Mouse (Mus musculus) cerebellum, postnatal 36 days (tissue): ENCODE results near the gene Lrp6.

Experiments
- DNase-seq, 2 experiments: peaks; one replicate each; pipeline ENCODE4 v3.0.0; 2021 to 2022; ENCODE audit warnings: mixed read lengths in 2 of 2

Gene Lrp6

GRCm38 (mm10) chr6:134567986-134568556 is 1.3 kb upstream of the Lrp6 start:
- DNase-seq: no peak

DNA sequence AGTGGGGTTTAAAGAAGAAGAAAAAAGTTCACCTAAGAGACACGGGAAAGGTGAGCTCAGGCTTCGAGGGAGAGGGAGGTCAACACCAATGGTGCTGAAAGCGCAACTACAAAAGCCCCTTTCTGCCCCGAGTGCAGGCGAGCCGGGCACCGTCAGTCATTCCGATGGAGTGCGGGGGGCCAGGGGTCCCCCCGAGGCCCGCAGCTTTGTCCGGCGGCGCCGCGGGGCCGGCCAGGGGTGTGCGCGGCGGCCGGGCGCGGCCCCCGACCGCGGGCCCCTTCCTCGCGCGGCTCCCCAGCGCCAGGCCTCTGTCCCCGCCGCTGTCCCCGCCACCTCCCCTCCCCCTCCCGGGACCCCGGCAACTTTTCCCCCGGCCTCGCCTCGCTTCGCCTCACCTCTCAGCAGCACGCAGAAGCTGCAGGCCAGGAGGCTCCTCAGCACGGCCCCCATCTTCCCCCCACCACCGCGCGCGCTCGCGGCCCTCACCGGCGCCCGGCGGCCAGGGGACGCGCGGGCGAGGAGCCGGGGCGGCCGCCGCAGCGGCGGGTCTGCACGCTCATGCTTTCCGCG is 432 bp downstream of the Lrp6 start:
- no peak for DNase-seq

GRCm38 (mm10) chr6:134565606-134566247 is 1.0 kb downstream of the Lrp6 start:
- peak in 1 of 2 experiments; percentile 25 for DNase-seq

DNA sequence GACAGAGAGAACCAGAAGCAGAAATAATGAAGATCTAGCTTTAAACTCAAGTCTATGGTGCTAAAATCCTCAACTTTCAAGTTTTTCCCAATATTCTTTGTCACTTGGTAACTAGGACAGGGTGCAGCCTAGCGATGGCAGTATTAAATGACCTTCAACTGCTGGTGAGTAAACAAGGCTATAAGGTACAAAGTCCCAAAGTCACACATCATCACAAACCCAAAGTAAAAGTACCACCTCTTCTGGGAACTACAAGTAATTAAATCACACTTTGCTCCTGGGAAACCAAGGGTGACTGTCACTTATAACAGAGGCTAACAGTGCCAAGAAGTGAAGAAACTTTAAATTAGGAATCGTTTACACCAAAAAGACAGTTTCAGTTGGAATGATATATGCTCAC is 2.2 kb downstream of the Lrp6 start:
- DNase-seq: no peak

GRCm38 (mm10) chr6:134559635-134560034 is 7.1 kb downstream of the Lrp6 start:
- no peak for DNase-seq

GRCm38 (mm10) chr6:134558546-134559129 is 8.1 kb downstream of the Lrp6 start:
- no peak for DNase-seq

DNA sequence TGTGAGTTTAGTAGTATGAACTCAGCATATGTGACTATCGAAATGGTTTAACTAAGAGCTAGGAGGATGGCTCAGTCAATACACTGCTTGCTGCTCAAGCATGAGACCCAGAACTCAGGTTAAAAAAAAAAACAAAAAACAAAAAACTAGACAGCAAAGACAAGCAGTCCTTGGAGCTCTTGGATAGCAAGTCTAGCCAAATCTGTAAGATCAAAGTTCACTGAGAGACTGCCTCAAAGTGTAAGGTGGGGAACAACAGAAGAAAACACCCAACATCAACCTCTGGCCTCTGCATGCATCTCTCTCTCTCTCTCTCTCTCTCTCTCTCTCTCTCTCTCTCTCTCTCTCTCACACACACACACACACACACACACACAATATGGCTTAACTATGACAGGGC is 9.7 kb downstream of the Lrp6 start:
- no peak for DNase-seq

GRCm38 (mm10) chr6:134556185-134556950 is 10.4 kb downstream of the Lrp6 start:
- DNase-seq: no peak

GRCm38 (mm10) chr6:134555178-134555577 is 11.6 kb downstream of the Lrp6 start:
- DNase-seq: no peak

DNA sequence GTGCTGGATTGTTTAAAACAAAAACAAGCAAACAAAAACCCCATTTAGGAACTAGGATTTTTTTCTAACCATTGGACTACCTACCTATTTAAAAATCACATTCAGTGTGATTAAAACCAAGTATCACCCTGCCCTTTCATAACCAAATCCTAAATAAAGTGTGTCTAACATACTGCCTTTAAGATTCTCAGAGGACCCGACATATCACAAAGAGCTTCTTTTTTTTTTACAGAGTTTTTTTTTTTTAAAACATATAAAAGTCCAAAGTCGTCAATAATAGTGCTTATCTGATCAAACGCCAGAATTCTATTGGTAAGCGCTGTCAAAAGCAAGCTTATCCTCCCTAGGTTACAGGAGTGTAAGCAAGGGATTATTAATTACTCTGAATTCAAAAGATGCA is 12.5 kb downstream of the Lrp6 start:
- no peak for DNase-seq

DNA sequence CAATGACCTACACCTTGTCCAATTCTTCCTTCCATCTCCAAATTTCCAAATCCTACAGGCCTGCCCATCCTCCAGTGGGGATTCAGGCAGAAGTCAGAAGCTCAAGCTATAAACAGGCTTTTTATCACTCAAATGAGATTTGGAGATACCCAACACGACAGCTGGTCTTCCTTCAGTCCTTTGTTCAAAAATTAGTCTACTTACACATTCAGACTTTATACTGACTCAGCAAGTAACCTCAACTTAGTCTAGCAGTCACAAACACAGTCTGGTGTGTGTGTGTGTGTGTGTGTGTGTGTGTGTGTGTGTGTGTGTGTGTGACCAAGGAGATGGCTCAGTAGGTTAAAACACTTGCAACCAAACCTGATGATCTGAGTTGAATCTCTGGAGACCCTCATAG is 15.8 kb downstream of the Lrp6 start:
- no peak for DNase-seq

DNA sequence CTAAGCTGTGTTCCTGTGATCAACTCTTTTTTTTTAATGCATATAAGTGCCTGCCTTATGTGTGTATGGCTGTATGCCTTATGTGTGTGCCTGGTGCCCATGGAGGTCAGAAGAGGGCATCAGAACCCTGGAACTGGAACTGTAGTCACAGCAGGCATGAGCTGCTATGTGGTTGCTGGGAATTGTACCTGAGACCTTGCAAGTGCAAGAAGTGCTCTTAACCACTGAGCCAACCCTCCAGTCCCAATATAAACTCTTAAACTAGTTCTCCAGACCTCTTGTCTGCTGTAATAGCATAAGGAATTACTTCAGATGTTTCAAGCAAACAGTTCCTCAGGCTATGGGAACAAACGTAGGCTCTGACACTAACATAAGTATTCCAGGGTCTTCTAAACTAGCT is 16.4 kb downstream of the Lrp6 start:
- DNase-seq: no peak

- no peak for DNase-seq
Measured at GRCm38 (mm10) chr6:134544843-134545242, 21.9 kb downstream of the Lrp6 start.

DNA sequence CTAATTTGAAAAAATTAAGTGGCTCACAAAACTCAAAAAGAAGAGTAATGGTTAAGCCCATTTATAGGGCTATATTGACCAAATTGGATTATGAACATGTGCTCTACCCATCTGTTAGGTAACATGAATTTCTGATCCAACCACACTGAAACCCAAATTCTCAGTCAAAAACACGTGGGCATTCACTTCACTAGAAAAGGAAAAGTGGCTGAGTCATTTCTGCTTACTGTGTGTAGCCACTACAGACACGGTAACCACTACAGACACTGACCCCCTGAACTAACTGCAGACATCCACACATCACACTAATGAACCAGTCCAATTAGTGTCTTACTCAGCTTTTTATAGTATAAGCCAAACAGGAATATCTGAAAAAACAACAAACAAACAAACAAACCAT is 22.7 kb downstream of the Lrp6 start:
- no peak for DNase-seq

GRCm38 (mm10) chr6:134543607-134544006 is 23.2 kb downstream of the Lrp6 start:
- no peak for DNase-seq

- no peak for DNase-seq
Measured at GRCm38 (mm10) chr6:134542374-134542773, 24.4 kb downstream of the Lrp6 start.

DNA sequence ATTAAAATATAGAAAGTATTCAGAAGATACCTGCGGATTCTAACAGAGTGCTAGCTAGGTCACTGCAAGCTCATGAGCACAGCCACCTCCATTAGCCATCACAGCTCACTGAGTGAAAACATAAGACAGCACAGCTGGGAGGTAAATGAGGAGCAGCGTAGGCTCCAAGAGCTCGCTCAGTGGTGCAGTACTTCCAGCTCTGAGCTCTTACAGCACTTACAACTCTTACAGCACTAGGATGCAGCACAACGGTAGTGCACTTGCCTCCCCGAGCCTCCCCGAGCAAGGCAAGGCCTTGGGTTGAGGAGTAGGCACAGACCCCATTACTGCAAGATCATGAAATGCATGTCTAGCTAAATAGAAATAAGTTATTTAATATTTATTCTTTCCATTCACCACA is 26.6 kb downstream of the Lrp6 start:
- DNase-seq: no peak

GRCm38 (mm10) chr6:134539459-134539858 is 27.3 kb downstream of the Lrp6 start:
- DNase-seq: no peak

GRCm38 (mm10) chr6:134538805-134539204 is 28.0 kb downstream of the Lrp6 start:
- no peak for DNase-seq

- no peak for DNase-seq
Measured at GRCm38 (mm10) chr6:134537461-134538117, 29.2 kb downstream of the Lrp6 start.

- no peak for DNase-seq
Measured at GRCm38 (mm10) chr6:134535169-134535568, 31.6 kb downstream of the Lrp6 start.

DNA sequence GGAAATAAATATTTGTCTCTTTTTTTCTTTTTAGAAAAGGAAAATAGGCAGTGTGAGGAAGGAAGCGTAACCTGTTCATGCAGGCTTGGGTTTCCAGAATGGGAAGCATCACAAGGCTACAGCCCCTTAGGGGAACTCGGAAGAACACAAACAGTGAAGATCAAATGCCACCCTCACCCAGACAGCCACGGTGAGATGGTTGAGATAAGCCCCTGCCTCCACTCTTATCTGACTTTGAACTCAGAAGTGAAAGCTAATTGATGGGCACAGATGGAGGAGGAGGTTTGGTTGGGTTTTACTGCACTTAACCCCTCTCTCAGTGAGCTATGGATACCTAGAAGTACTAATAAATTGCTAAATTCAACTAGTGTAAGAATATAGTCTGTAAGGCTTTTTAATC is 33.7 kb downstream of the Lrp6 start:
- DNase-seq: no peak

DNA sequence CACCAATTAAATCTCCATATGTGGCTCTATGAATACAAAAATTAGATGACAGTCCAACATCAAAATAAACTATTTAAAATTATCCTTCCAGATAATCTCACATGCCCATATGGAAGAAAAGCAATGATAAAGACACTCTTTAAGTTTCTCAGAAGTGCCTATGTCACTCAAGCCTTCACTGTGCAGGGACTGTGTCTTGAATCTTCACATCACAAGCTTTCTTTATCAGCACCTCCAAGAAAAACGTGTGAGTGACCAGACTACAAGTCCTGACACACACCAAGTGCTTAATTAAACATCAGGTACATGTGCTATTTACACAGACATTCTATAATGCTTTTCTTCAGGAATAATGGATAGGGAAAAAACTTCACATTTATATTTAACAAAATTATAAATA is 34.8 kb downstream of the Lrp6 start:
- no peak for DNase-seq
